Mouse (Mus musculus): Measurements from ENCODE around the gene Dag1. TPM values are rescaled to one million over a fixed set of nuclear protein-coding genes. Genes with fewer than 3 reads are reported as not detected.
"Not testable (repeated sequence)": the region's sequence is repeated elsewhere in the genome, so short reads cannot be mapped to it uniquely, and the experiment has no call there.

Gene Dag1
- total and polyA plus RNA-seq, 3 experiments = 124 to 347 (median 305) TPM

DNA sequence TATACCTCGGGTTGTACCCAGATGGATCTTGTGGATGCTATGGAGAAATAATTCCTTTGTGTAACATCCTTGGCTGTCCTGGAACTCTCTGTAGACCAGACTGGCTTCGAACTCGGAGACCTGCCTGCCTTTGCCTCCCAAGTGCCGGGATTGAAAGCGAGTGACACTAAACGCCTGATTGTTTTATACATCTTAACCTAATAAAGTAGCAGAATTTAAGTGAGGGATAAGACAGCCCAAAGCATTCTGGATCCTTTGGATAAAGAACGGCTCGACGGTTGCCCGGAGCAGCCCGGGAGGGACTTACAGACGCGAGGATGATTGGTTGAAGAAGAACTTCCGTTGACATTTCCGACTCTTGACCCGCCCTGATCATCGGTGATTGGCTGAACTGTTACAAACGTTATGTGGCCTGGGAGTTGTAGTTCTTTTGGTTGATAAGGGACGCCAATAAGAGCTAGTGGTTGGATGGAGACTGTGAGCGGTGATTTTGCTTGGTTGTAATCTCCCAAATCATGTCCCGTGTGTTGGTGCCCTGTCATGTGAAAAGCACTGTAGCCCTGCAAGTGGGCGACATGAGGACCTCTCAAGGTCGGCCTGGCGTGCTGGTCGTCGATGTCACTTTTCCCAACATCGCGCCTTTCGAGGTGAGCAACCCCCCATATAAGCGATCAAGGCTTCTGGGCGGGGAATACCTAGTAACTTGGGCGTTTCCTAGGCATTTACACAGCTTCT lies 26.4 kb upstream of the Dag1 start, which contains the start of gene Nicn1:
Gene Nicn1 (plus strand): TSS at position 414 of the 735 bp plus-strand sequence.
- DNase-seq = peak; percentile 85 to 93
- Histone ChIP-seq H3K4me1 (ENCODE audit: control insufficient read depth, insufficient read depth, low read length) (peaks cover 5% of the 10 kb centered on the region), H3K36me3 (ENCODE audit: control insufficient read depth, insufficient read depth, low read length) (0 out of 2 replicates have a peak, but pooled peaks cover 3% of the 10 kb centered on the region), H3K4me3 (peak within 1 kb of the TSS; percentile 83), H3K27me3 (ENCODE audit: control insufficient read depth, insufficient read depth, low read length) (no peaks in the 10 kb centered on the region), H3K79me2 (replicated peaks; ENCODE audit: control insufficient read depth, insufficient read depth, low read length) (no peaks in the 10 kb centered on the region), H3K9ac (ENCODE audit: low read depth, low read length) (peak within 1 kb of the TSS; percentile 82), H3K27ac (peak within 1 kb of the TSS; percentile 77)
- intact Hi-C loops (cut with DNase I) = loop anchor here (2.0 kb wide), 1 partner anchor 15 kb away; no protein-coding TSS in a partner anchor
- peak; percentile 85 for TF ChIP-seq POLR2A (IDR thresholded peaks at IDR 0.05; ENCODE audit: insufficient read depth, low read depth, low read length)
- TF ChIP-seq EP300 (IDR thresholded peaks at IDR 0.05; ENCODE audit: insufficient read depth, low read depth, low read length) = 0 out of 2 replicates have a peak, but pooled peaks have one; percentile 16
- TF ChIP-seq CTCF (IDR thresholded peaks at IDR 0.05) = peak; percentile 39
- under 1% methylated on average over 32 of the region's 32 CpGs for WGBS

DNA sequence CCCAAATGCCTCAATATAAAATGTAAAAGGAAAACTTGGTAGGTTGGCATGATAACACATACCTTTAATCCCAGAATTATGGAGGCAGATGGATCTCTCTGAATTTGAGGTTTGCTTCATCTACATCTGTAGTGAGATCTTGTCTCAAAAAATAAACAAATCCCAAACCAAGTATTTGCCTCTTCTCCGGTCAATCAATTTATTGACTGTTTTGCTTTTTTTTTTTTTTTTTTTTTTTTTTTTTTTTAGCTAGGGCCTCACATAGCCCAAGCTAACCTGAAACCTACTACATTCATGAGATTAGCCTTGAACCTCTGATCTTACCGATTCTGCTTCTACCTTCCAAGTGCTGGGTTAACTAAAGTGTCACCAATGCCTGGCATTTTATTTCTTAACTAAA lies 25.6 kb upstream of the Dag1 start:
- DNase-seq = no peak
- no peaks in the 10 kb centered on the region for H3K27me3 ChIP-seq (ENCODE audit: control insufficient read depth, insufficient read depth, low read length)
- H3K9ac ChIP-seq (ENCODE audit: low read depth, low read length) = no peak overlapping the region
- peaks cover 7% of the 10 kb centered on the region for H3K4me1 ChIP-seq (ENCODE audit: control insufficient read depth, insufficient read depth, low read length)
- H3K27ac ChIP-seq = no peak overlapping the region
- intact Hi-C loops (cut with DNase I) = no loop called here
- H3K4me3 ChIP-seq = no peak overlapping the region
- 61% methylated on average over 2 of the region's 2 CpGs for WGBS
- TF ChIP-seq EP300 (IDR thresholded peaks at IDR 0.05; ENCODE audit: insufficient read depth, low read depth, low read length) (no peak), CTCF (IDR thresholded peaks at IDR 0.05) (no peak), POLR2A (IDR thresholded peaks at IDR 0.05; ENCODE audit: insufficient read depth, low read depth, low read length) (no peak)
- 0 out of 2 replicates have a peak, but pooled peaks cover 3% of the 10 kb centered on the region for H3K36me3 ChIP-seq (ENCODE audit: control insufficient read depth, insufficient read depth, low read length)
- no peaks in the 10 kb centered on the region for H3K79me2 ChIP-seq (replicated peaks; ENCODE audit: control insufficient read depth, insufficient read depth, low read length)

DNA sequence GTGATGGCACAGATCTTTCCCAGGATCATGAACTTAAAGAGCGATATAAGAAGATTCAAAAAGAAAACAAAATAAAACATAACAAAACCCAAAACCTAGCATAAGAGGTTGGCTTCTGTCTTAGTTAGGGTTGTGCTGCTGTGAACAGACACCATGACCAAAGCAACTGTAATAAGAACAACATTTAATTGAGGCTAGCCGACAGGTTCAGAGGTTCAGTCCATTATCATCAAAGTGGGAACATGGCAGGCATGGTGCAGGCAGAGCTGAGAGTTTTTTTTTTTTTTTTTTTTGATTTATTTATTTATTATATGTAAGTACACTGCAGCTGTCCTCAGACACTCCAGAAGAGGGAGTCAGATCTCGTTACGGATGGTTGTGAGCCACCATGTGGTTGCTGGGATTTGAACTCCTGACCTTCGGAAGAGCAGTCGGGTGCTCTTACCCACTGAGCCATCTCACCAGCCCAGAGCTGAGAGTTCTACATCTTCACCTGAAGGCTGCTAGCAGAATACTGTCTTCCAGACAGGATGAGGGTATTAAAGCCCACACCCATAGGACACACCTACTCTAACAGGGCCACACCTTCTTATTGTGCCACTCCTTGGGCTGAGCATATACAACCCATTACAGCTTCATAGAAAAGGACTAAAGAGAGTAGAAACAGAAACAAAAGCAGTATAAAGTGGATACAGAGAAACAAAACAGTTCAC lies 23.9 kb upstream of the Dag1 start:
- 75% methylated on average over 6 of the region's 6 CpGs for WGBS
- H3K4me1 ChIP-seq (ENCODE audit: control insufficient read depth, insufficient read depth, low read length); DNase-seq; H3K27ac ChIP-seq; H3K27me3 ChIP-seq (ENCODE audit: control insufficient read depth, insufficient read depth, low read length); H3K9ac ChIP-seq (ENCODE audit: low read depth, low read length); H3K36me3 ChIP-seq (ENCODE audit: control insufficient read depth, insufficient read depth, low read length); intact Hi-C loops (cut with DNase I); H3K79me2 ChIP-seq (replicated peaks; ENCODE audit: control insufficient read depth, insufficient read depth, low read length); H3K4me3 ChIP-seq: not testable (repeated sequence)

DNA sequence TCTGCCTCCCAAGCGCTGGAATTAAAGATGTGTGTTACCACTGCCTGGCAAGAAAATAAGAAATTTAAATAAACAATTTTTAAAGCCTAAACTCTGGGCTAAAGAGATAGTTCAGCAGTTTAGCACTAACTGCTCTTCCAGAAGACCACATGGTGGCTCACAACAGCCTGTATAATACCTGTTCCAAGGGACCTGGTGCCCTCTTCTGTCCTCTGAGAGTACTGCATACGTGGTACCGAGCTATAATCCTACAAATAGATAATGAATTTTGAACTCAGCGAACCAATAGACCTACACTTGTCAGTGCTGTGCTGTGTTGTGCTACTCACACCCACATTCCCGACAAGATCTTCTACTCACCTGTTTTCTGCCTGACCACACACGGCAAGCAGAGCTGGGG lies 20.7 kb upstream of the Dag1 start:
- TF ChIP-seq POLR2A (IDR thresholded peaks at IDR 0.05; ENCODE audit: insufficient read depth, low read depth, low read length) (no peak), EP300 (IDR thresholded peaks at IDR 0.05; ENCODE audit: insufficient read depth, low read depth, low read length) (peak; percentile 87), CTCF (IDR thresholded peaks at IDR 0.05) (peak; percentile 100)
- intact Hi-C loops (cut with DNase I) = loop anchor here (1.0 to 5.0 kb wide), 4 partner anchors 37 to 189 kb away; no protein-coding TSS in a partner anchor
- H3K4me3 ChIP-seq = no peak overlapping the region
- H3K4me1 ChIP-seq (ENCODE audit: control insufficient read depth, insufficient read depth, low read length) = peaks cover 6% of the 10 kb centered on the region
- no peaks in the 10 kb centered on the region; the same call in 1 of the 2 replicates for H3K36me3 ChIP-seq (ENCODE audit: control insufficient read depth, insufficient read depth, low read length)
- H3K9ac ChIP-seq (ENCODE audit: low read depth, low read length) = no peak overlapping the region
- no peaks in the 10 kb centered on the region for H3K79me2 ChIP-seq (replicated peaks; ENCODE audit: control insufficient read depth, insufficient read depth, low read length)
- DNase-seq = peak; percentile 65 to 81
- WGBS = 7% methylated on average over 6 of the region's 6 CpGs
- H3K27me3 ChIP-seq (ENCODE audit: control insufficient read depth, insufficient read depth, low read length) = no peaks in the 10 kb centered on the region
- no peak overlapping the region for H3K27ac ChIP-seq

DNA sequence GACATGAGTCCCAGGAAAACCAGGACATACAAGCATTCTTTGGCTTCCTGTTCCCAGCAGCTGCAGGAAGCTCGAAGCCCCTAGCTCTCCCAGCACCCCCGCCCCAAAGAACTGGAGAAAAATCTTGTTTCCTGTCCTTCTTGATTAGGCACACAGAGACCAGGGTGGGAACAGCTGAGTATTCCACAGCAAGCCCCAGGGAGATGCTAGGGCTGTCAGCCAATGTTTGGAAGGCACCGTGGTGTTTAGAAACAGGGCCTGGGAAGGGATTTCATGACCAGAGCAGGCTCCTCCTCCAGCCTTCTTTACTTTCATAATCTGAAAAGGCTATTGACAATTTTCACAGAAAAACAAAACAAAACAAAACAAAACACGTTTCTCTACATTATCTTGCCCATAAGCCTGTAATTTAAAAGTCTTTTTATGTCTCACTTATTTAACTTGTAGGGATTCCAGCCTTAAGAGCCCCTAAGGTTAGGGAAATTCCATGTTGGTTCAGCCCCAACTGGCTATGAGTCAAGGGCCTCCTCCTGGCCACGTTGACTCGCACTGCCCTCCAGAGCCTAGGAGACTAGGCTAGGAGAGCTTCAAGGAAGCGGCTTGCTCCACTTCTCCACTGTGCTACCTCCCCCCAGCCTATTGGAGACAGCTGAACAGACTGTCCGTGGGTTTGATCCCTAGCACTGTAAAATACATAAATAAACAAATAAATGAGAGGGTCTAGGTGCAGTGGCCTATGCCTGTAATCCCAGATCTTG lies 16.5 kb upstream of the Dag1 start:
- peak overlapping the region; percentile 54 for H3K9ac ChIP-seq (ENCODE audit: low read depth, low read length)
- TF ChIP-seq CTCF (IDR thresholded peaks at IDR 0.05) (peak; percentile 33; the same call in 1 of the 2 replicates), EP300 (IDR thresholded peaks at IDR 0.05; ENCODE audit: insufficient read depth, low read depth, low read length) (peak; percentile 67), POLR2A (IDR thresholded peaks at IDR 0.05; ENCODE audit: insufficient read depth, low read depth, low read length) (peak; percentile 60)
- peak overlapping the region; percentile 92 for H3K27ac ChIP-seq
- no peaks in the 10 kb centered on the region for H3K27me3 ChIP-seq (ENCODE audit: control insufficient read depth, insufficient read depth, low read length)
- DNase-seq = peak; percentile 89 to 91
- 12% methylated on average over 8 of the region's 8 CpGs for WGBS
- H3K36me3 ChIP-seq (ENCODE audit: control insufficient read depth, insufficient read depth, low read length) = no peaks in the 10 kb centered on the region; the same call in 1 of the 2 replicates
- no peaks in the 10 kb centered on the region for H3K79me2 ChIP-seq (replicated peaks; ENCODE audit: control insufficient read depth, insufficient read depth, low read length)
- peaks cover 8% of the 10 kb centered on the region for H3K4me1 ChIP-seq (ENCODE audit: control insufficient read depth, insufficient read depth, low read length)
- H3K4me3 ChIP-seq = peak overlapping the region; percentile 26; the same call in 1 of the 2 replicates
- intact Hi-C loops (cut with DNase I) = loop anchor here (2.0 to 5.0 kb wide), 3 partner anchors 17 to 143 kb away; partner anchors contain the start of gene Dag1
